Mouse (Mus musculus) heart, adult 2 months (tissue): ENCODE results near the gene Palld. TPM values are rescaled to one million over a fixed set of nuclear protein-coding genes. Genes with fewer than 3 reads are reported as not detected.

Experiments
- DNase-seq, 2 experiments: peaks; one replicate each; pipeline ENCODE4 v3.0.0; 2021
- H3K27ac ChIP-seq: fragments of 200-600 bp; 2 replicates; pipeline ENCODE4 v1.8.1; 2022
- H3K27me3 ChIP-seq: fragments of 200-500 bp; 2 replicates; pipeline ENCODE4 v1.6.1; 2012; ENCODE audit warnings: mild to moderate bottlenecking, low read length, inconsistent platforms, mixed read lengths; ENCODE audit not compliant: control insufficient read depth, insufficient read depth
- H3K36me3 ChIP-seq: fragments of 200-500 bp; 2 replicates; pipeline ENCODE4 v1.6.1; 2012; ENCODE audit warnings: low read length, inconsistent platforms; ENCODE audit not compliant: control insufficient read depth, insufficient read depth
- H3K4me1 ChIP-seq: fragments of 200-500 bp; 2 replicates; pipeline ENCODE4 v1.6.1; 2011; ENCODE audit warnings: low read length; ENCODE audit not compliant: control insufficient read depth, insufficient read depth
- H3K4me3 ChIP-seq: fragments of 200-600 bp; 2 replicates; pipeline ENCODE4 v1.8.1; 2022
- H3K79me2 ChIP-seq: fragments of 200-500 bp; replicated peaks from 2 replicates; pipeline ENCODE4 v1.6.1; 2012; ENCODE audit warnings: mild to moderate bottlenecking, inconsistent platforms, low read length, moderate library complexity, mixed read lengths; ENCODE audit not compliant: control insufficient read depth, insufficient read depth
- H3K9ac ChIP-seq: fragments of 200-500 bp; 2 replicates; pipeline ENCODE4 v1.6.1; 2012; ENCODE audit warnings: low read depth, mild to moderate bottlenecking, control low read depth, inconsistent platforms, low read length, mixed read lengths
- CTCF ChIP-seq: fragments of 200-600 bp; IDR thresholded peaks from 2 replicates; pipeline ENCODE4 v1.8.1; 2022; ENCODE audit warnings: antibody characterized with exemption, mild to moderate bottlenecking, moderate library complexity
- EP300 ChIP-seq: fragments of 200-500 bp; IDR thresholded peaks from 2 replicates; pipeline ENCODE4 v1.6.1; 2011; ENCODE audit warnings: low read depth, low read length, control low read depth; ENCODE audit not compliant: insufficient read depth
- POLR2A ChIP-seq: fragments of 200-500 bp; IDR thresholded peaks from 2 replicates; pipeline ENCODE4 v1.6.1; 2011; ENCODE audit warnings: mild to moderate bottlenecking, low read depth, low read length, control low read depth; ENCODE audit not compliant: insufficient read depth
- WGBS: fragments of 180-500 bp; shearing (Covaris S2); methylation state at CpG from one replicate; pipeline ENCODE4 v1.1.7; 2018; 5-methylcytosine and 5-hydroxymethylcytosine counted together
- intact Hi-C: fragments of 180-260 bp; cut with DNase I; formaldehyde crosslinking; loops from one replicate; pipeline ENCODE4 v1.15.1; 2025
- polyA plus RNA-seq: library from polyadenylated mRNA; depleted of rRNA; stranded (reverse); fragments of >200 nt; gene quantifications from 2 replicates; pipeline ENCODE4 v1.2.3, GENCODE M21; 2012
- total RNA-seq, 2 experiments: library from RNA; stranded (reverse); gene quantifications; 2 replicates each; pipeline ENCODE4 v1.2.3; 2021

Palld gene
- total and polyA plus RNA-seq, 3 experiments, result 60.3 to 188 (median 169) TPM

DNA sequence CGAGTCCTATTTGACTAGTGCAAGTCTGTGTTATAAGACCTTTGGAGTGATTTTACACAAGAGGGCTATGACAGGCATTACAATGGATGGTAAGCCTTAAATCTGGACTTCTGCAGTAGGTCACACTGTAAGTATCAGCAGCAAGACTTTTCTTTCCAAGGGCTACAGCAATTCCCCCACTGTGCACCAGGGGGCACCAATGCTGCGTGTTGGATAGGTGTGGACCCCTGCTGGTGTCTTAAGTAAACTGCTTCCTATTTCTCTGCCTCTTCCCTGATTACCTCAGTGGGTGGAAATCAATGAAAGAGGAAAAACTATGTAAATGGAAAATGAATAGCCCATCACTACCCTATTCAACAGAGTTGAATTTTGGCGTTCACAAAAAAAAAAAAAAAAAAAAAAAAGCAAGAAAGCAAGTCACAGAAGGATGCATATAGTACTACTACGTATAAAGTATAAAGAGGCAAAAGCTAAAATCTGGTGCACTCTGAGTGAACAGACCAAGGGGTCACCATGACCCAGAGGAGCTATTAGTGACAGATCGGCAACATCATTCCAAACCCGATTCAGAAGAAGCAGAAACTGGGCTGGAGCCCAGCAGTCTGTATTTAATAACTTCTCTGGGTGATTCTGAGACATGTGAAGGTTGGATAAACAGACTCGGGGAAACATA lies 362.5 kb downstream of the Palld start:
- intact Hi-C loops, result loop anchor here (1.0 to 2.0 kb wide), 2 partner anchors 147 to 335 kb away; no protein-coding TSS in a partner anchor
- Histone ChIP-seq H3K4me3 (no peak overlapping the region), H3K36me3 (peaks cover 18% of the 10 kb centered on the region), H3K9ac (no peak overlapping the region), H3K27me3 (no peaks in the 10 kb centered on the region), H3K27ac (no peak overlapping the region), H3K79me2 (no peaks in the 10 kb centered on the region), H3K4me1 (peaks cover 4% of the 10 kb centered on the region; the same call in 1 of the 2 replicates)
- TF ChIP-seq POLR2A (no peak), EP300 (peak; percentile 97)
- DNase-seq, result peak; percentile 79 to 89
- 41% methylated on average over 7 of the region's 7 CpGs for WGBS

DNA sequence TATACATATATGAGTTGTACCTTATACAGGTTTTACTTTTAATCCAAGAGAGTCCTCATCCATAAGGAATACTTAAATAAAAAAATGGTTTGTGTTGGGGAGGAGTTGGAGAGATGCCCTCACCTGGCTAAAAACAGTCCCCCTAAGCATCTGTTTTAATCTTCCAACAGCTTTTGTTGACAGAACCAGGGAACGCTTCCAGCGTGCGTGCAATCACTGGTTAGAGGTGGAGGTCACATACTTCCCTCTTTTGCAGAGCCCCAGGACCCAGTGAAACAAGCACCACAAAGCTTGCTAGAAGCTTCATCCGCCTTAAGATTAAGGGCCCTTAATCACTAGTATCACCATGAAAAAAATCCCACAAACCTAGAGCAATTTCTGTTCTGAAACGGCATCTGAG lies 365.0 kb downstream of the Palld start:
- Histone ChIP-seq H3K79me2 (no peaks in the 10 kb centered on the region), H3K4me3 (no peak overlapping the region), H3K36me3 (peaks cover 22% of the 10 kb centered on the region), H3K9ac (no peak overlapping the region), H3K27ac (peak overlapping the region; percentile 56), H3K27me3 (no peaks in the 10 kb centered on the region), H3K4me1 (peaks cover 4% of the 10 kb centered on the region; the same call in 1 of the 2 replicates)
- TF ChIP-seq POLR2A (no peak), CTCF (no peak), EP300 (0 out of 2 replicates have a peak, but pooled peaks have one; percentile 35)
- peak in 1 of 2 experiments; percentile 56 for DNase-seq
- WGBS, result 60% methylated on average over 5 of the region's 5 CpGs
- intact Hi-C loops, result no loop called here

- 81% methylated on average over 11 of the region's 11 CpGs for WGBS
- no peak overlapping the region for H3K27ac ChIP-seq
- no peak for DNase-seq
- no peak overlapping the region for H3K9ac ChIP-seq
- TF ChIP-seq EP300 (no peak), POLR2A (no peak), CTCF (no peak)
- H3K36me3 ChIP-seq, result peaks cover 22% of the 10 kb centered on the region
- H3K4me1 ChIP-seq, result peaks cover 4% of the 10 kb centered on the region; the same call in 1 of the 2 replicates
- intact Hi-C loops, result no loop called here
- H3K4me3 ChIP-seq, result no peak overlapping the region
- H3K79me2 ChIP-seq, result no peaks in the 10 kb centered on the region
- no peaks in the 10 kb centered on the region for H3K27me3 ChIP-seq
Observed at GRCm38 (mm10) chr8:61535472-61535871, 367.0 kb downstream of the Palld start.

GRCm38 (mm10) chr8:61533356-61533926 lies 369.0 kb downstream of the Palld start:
- peaks cover 4% of the 10 kb centered on the region; the same call in 1 of the 2 replicates for H3K4me1 ChIP-seq
- intact Hi-C loops, result no loop called here
- H3K27me3 ChIP-seq, result no peaks in the 10 kb centered on the region
- no peak overlapping the region for H3K4me3 ChIP-seq
- TF ChIP-seq POLR2A (no peak), CTCF (no peak), EP300 (no peak)
- DNase-seq, result no peak
- WGBS, result 59% methylated on average over 16 of the region's 16 CpGs
- H3K9ac ChIP-seq, result no peak overlapping the region
- H3K79me2 ChIP-seq, result no peaks in the 10 kb centered on the region
- H3K36me3 ChIP-seq, result peaks cover 18% of the 10 kb centered on the region
- no peak overlapping the region for H3K27ac ChIP-seq

GRCm38 (mm10) chr8:61532831-61533230 lies 369.7 kb downstream of the Palld start:
- no peak overlapping the region for H3K9ac ChIP-seq
- H3K4me3 ChIP-seq, result no peak overlapping the region
- no peak overlapping the region for H3K27ac ChIP-seq
- TF ChIP-seq POLR2A, result no peak
- TF ChIP-seq EP300, result no peak
- TF ChIP-seq CTCF, result no peak
- no peak for DNase-seq
- WGBS, result 77% methylated on average over 5 of the region's 5 CpGs
- H3K4me1 ChIP-seq, result peaks cover 2% of the 10 kb centered on the region; the same call in 1 of the 2 replicates
- no peaks in the 10 kb centered on the region for H3K27me3 ChIP-seq
- H3K79me2 ChIP-seq, result no peaks in the 10 kb centered on the region
- intact Hi-C loops, result no loop called here
- H3K36me3 ChIP-seq, result peaks cover 15% of the 10 kb centered on the region
